Mouse (Mus musculus) ovary, adult 18-20 months (tissue): ENCODE data around the gene Cdpf1.
"Not testable (repeated sequence)": the region's sequence is repeated elsewhere in the genome, so short reads cannot be mapped to it uniquely, and the experiment has no call there.

Experiments used
- DNase-seq: peaks from one replicate; pipeline ENCODE4 v3.0.0; 2022; ENCODE audit warnings: low spot score, mixed read lengths

Cdpf1 gene

GRCm38 (mm10) chr15:85808031-85808430, 3.5 kb downstream of the Cdpf1 start:
- DNase-seq, result no peak

- DNase-seq, result no peak
Observed at GRCm38 (mm10) chr15:85807404-85807803, 4.1 kb downstream of the Cdpf1 start.

GRCm38 (mm10) chr15:85806886-85807285, 4.6 kb downstream of the Cdpf1 start:
- DNase-seq, result no peak

GRCm38 (mm10) chr15:85802931-85803330, 8.6 kb downstream of the Cdpf1 start:
- no peak for DNase-seq

- no peak for DNase-seq
Observed at GRCm38 (mm10) chr15:85798676-85799075, 12.8 kb downstream of the Cdpf1 start.

GRCm38 (mm10) chr15:85795516-85795915, 16.0 kb downstream of the Cdpf1 start:
- DNase-seq, result no peak

GRCm38 (mm10) chr15:85792819-85793218, 18.7 kb downstream of the Cdpf1 start:
- DNase-seq, result no peak

GRCm38 (mm10) chr15:85791449-85791848, 20.0 kb downstream of the Cdpf1 start:
- DNase-seq, result no peak

- DNase-seq, result no peak
Observed at GRCm38 (mm10) chr15:85788633-85789032, 22.9 kb downstream of the Cdpf1 start.

GRCm38 (mm10) chr15:85788051-85788450, 23.4 kb downstream of the Cdpf1 start:
- DNase-seq, result no peak

GRCm38 (mm10) chr15:85787482-85787881, 24.0 kb downstream of the Cdpf1 start:
- no peak for DNase-seq

- DNase-seq, result no peak
Observed at GRCm38 (mm10) chr15:85786711-85787110, 24.8 kb downstream of the Cdpf1 start.

- no peak for DNase-seq
Observed at GRCm38 (mm10) chr15:85784341-85784740, 27.2 kb downstream of the Cdpf1 start.

GRCm38 (mm10) chr15:85783146-85783545, 28.4 kb downstream of the Cdpf1 start:
- DNase-seq, result no peak

- not testable (repeated sequence) for DNase-seq
Observed at GRCm38 (mm10) chr15:85778891-85779290, 32.6 kb downstream of the Cdpf1 start.

GRCm38 (mm10) chr15:85776771-85777170, 34.7 kb downstream of the Cdpf1 start:
- DNase-seq, result no peak

GRCm38 (mm10) chr15:85776241-85776640, 35.3 kb downstream of the Cdpf1 start:
- DNase-seq, result no peak

- DNase-seq, result no peak
Observed at GRCm38 (mm10) chr15:85775001-85775400, 36.5 kb downstream of the Cdpf1 start.

- no peak for DNase-seq
Observed at GRCm38 (mm10) chr15:85774419-85774818, 37.1 kb downstream of the Cdpf1 start.

- DNase-seq, result no peak
Observed at GRCm38 (mm10) chr15:85772146-85772740, 39.3 kb downstream of the Cdpf1 start.

- DNase-seq, result no peak
Observed at GRCm38 (mm10) chr15:85771306-85772121, 40.0 kb downstream of the Cdpf1 start.

GRCm38 (mm10) chr15:85768991-85769390, 42.5 kb downstream of the Cdpf1 start:
- no peak for DNase-seq

- DNase-seq, result no peak
Observed at GRCm38 (mm10) chr15:85766677-85767076, 44.8 kb downstream of the Cdpf1 start.

- no peak for DNase-seq
Observed at GRCm38 (mm10) chr15:85765022-85765421, 46.5 kb downstream of the Cdpf1 start.
